Mouse (Mus musculus): ENCODE results near the gene Ifnl3. TPM values are rescaled to one million over a fixed set of nuclear protein-coding genes. Genes with fewer than 3 reads are reported as not detected.

Ifnl3 gene
- polyA plus RNA-seq, 1 experiment from 2014 or later, result not detected

- H3K9me3 ChIP-seq (replicated peaks), result no peaks in the 10 kb centered on the region
- peaks cover 19% of the 10 kb centered on the region for H3K4me1 ChIP-seq
- no peak overlapping the region for H3K27ac ChIP-seq
- H3K9ac ChIP-seq, result no peak overlapping the region
- H3K27me3 ChIP-seq, result peaks cover 58% of the 10 kb centered on the region
- 70% methylated on average over 7 of the region's 7 CpGs for WGBS
- H3K36me3 ChIP-seq (ENCODE audit: poor library complexity, severe bottlenecking), result no peaks in the 10 kb centered on the region
- H3K4me3 ChIP-seq, result no peak overlapping the region
- no peak for ATAC-seq
- H3K4me2 ChIP-seq, result no peak overlapping the region
Observed at GRCm38 (mm10) chr7:28547628-28548027, 25.0 kb downstream of the Ifnl3 start.

GRCm38 (mm10) chr7:28553076-28553475 is 30.4 kb downstream of the Ifnl3 start:
- whole genome bisulfite sequencing, result 95% methylated on average over 6 of the region's 6 CpGs
- no peak overlapping the region for H3K9ac ChIP-seq
- no peak overlapping the region for H3K4me2 ChIP-seq
- H3K9me3 ChIP-seq (replicated peaks), result 0 out of 2 replicates have a peak, but pooled peaks cover 3% of the 10 kb centered on the region
- H3K27me3 ChIP-seq, result peaks cover 6% of the 10 kb centered on the region; the same call in 1 of the 2 replicates
- ATAC-seq, result no peak
- H3K27ac ChIP-seq, result no peak overlapping the region
- H3K4me1 ChIP-seq, result no peaks in the 10 kb centered on the region
- no peak overlapping the region for H3K4me3 ChIP-seq
- no peaks in the 10 kb centered on the region for H3K36me3 ChIP-seq (ENCODE audit: poor library complexity, severe bottlenecking)

- Histone ChIP-seq H3K27me3 (no peaks in the 10 kb centered on the region), H3K4me3 (no peak overlapping the region), H3K27ac (no peak overlapping the region), H3K36me3 (ENCODE audit: poor library complexity, severe bottlenecking) (peaks cover 26% of the 10 kb centered on the region), H3K9me3 (replicated peaks) (0 out of 2 replicates have a peak, but pooled peaks cover 3% of the 10 kb centered on the region), H3K4me1 (no peaks in the 10 kb centered on the region), H3K9ac (no peak overlapping the region), H3K4me2 (no peak overlapping the region)
- no peak for ATAC-seq
- 7% methylated on average over 5 of the region's 5 CpGs for WGBS
Observed at GRCm38 (mm10) chr7:28555939-28556535, 33.4 kb downstream of the Ifnl3 start.

GRCm38 (mm10) chr7:28557069-28557468 is 34.4 kb downstream of the Ifnl3 start:
- no peak overlapping the region for H3K4me2 ChIP-seq
- ATAC-seq, result no peak
- H3K4me3 ChIP-seq, result no peak overlapping the region
- H3K27ac ChIP-seq, result no peak overlapping the region
- H3K4me1 ChIP-seq, result no peaks in the 10 kb centered on the region
- 0 out of 2 replicates have a peak, but pooled peaks cover 3% of the 10 kb centered on the region for H3K9me3 ChIP-seq (replicated peaks)
- no peak overlapping the region for H3K9ac ChIP-seq
- H3K36me3 ChIP-seq (ENCODE audit: poor library complexity, severe bottlenecking), result peaks cover 32% of the 10 kb centered on the region
- no peaks in the 10 kb centered on the region for H3K27me3 ChIP-seq
- 76% methylated on average over 5 of the region's 5 CpGs for WGBS

- Histone ChIP-seq H3K9ac (no peak overlapping the region), H3K27me3 (no peaks in the 10 kb centered on the region), H3K27ac (no peak overlapping the region), H3K9me3 (replicated peaks) (0 out of 2 replicates have a peak, but pooled peaks cover 3% of the 10 kb centered on the region), H3K36me3 (ENCODE audit: poor library complexity, severe bottlenecking) (peaks cover 39% of the 10 kb centered on the region), H3K4me2 (no peak overlapping the region), H3K4me1 (no peaks in the 10 kb centered on the region), H3K4me3 (no peak overlapping the region)
- 94% methylated on average over 6 of the region's 6 CpGs for WGBS
- ATAC-seq, result no peak
Observed at GRCm38 (mm10) chr7:28557708-28558107, 35.1 kb downstream of the Ifnl3 start.

GRCm38 (mm10) chr7:28558486-28558885 is 35.9 kb downstream of the Ifnl3 start:
- 71% methylated on average over 4 of the region's 4 CpGs for WGBS
- Histone ChIP-seq H3K4me2 (no peak overlapping the region), H3K27me3 (no peaks in the 10 kb centered on the region), H3K9ac (no peak overlapping the region), H3K36me3 (ENCODE audit: poor library complexity, severe bottlenecking) (peaks cover 47% of the 10 kb centered on the region), H3K4me3 (no peak overlapping the region), H3K9me3 (replicated peaks) (no peaks in the 10 kb centered on the region), H3K27ac (no peak overlapping the region), H3K4me1 (no peaks in the 10 kb centered on the region)
- ATAC-seq, result no peak

GRCm38 (mm10) chr7:28560856-28561255 is 38.2 kb downstream of the Ifnl3 start:
- ATAC-seq, result no peak
- 95% methylated on average over 10 of the region's 10 CpGs for WGBS
- no peak overlapping the region for H3K4me3 ChIP-seq
- H3K27ac ChIP-seq, result no peak overlapping the region; the same call in 1 of the 2 replicates
- H3K36me3 ChIP-seq (ENCODE audit: poor library complexity, severe bottlenecking), result peaks cover 70% of the 10 kb centered on the region
- H3K4me1 ChIP-seq, result no peaks in the 10 kb centered on the region
- no peaks in the 10 kb centered on the region for H3K27me3 ChIP-seq
- no peak overlapping the region for H3K4me2 ChIP-seq
- no peaks in the 10 kb centered on the region for H3K9me3 ChIP-seq (replicated peaks)
- H3K9ac ChIP-seq, result no peak overlapping the region

- H3K27ac ChIP-seq, result no peak overlapping the region
- H3K4me3 ChIP-seq, result no peak overlapping the region
- no peaks in the 10 kb centered on the region for H3K27me3 ChIP-seq
- H3K4me1 ChIP-seq, result no peaks in the 10 kb centered on the region
- no peak overlapping the region for H3K9ac ChIP-seq
- ATAC-seq, result no peak
- WGBS, result 90% methylated on average over 11 of the region's 11 CpGs
- H3K36me3 ChIP-seq (ENCODE audit: poor library complexity, severe bottlenecking), result peaks cover 81% of the 10 kb centered on the region
- H3K4me2 ChIP-seq, result no peak overlapping the region
- H3K9me3 ChIP-seq (replicated peaks), result no peaks in the 10 kb centered on the region
Observed at GRCm38 (mm10) chr7:28561967-28562366, 39.3 kb downstream of the Ifnl3 start.

- H3K27me3 ChIP-seq, result no peaks in the 10 kb centered on the region
- no peak for ATAC-seq
- H3K4me3 ChIP-seq, result no peak overlapping the region
- no peaks in the 10 kb centered on the region for H3K4me1 ChIP-seq
- H3K36me3 ChIP-seq (ENCODE audit: poor library complexity, severe bottlenecking), result peaks cover 85% of the 10 kb centered on the region
- 95% methylated on average over 13 of the region's 13 CpGs for WGBS
- H3K9me3 ChIP-seq (replicated peaks), result no peaks in the 10 kb centered on the region
- no peak overlapping the region for H3K27ac ChIP-seq
- no peak overlapping the region for H3K9ac ChIP-seq
- H3K4me2 ChIP-seq, result no peak overlapping the region
Observed at GRCm38 (mm10) chr7:28562371-28562770, 39.7 kb downstream of the Ifnl3 start.

- H3K27me3 ChIP-seq, result no peaks in the 10 kb centered on the region
- H3K9ac ChIP-seq, result no peak overlapping the region
- H3K27ac ChIP-seq, result no peak overlapping the region
- peaks cover 91% of the 10 kb centered on the region for H3K36me3 ChIP-seq (ENCODE audit: poor library complexity, severe bottlenecking)
- WGBS, result 95% methylated on average over 13 of the region's 13 CpGs
- H3K4me1 ChIP-seq, result no peaks in the 10 kb centered on the region
- no peak for ATAC-seq
- H3K4me3 ChIP-seq, result no peak overlapping the region
- no peaks in the 10 kb centered on the region for H3K9me3 ChIP-seq (replicated peaks)
- H3K4me2 ChIP-seq, result no peak overlapping the region
Observed at GRCm38 (mm10) chr7:28562951-28563350, 40.3 kb downstream of the Ifnl3 start.

- Histone ChIP-seq H3K4me2 (no peak overlapping the region), H3K9me3 (replicated peaks) (no peaks in the 10 kb centered on the region), H3K4me1 (peaks cover 5% of the 10 kb centered on the region), H3K27me3 (no peaks in the 10 kb centered on the region), H3K4me3 (no peak overlapping the region), H3K9ac (peak overlapping the region; percentile 23; the same call in 1 of the 2 replicates), H3K27ac (no peak overlapping the region), H3K36me3 (ENCODE audit: poor library complexity, severe bottlenecking) (peaks cover 85% of the 10 kb centered on the region)
- WGBS, result 89% methylated on average over 5 of the region's 5 CpGs
- ATAC-seq, result no peak
Observed at GRCm38 (mm10) chr7:28565407-28565806, 42.8 kb downstream of the Ifnl3 start.

GRCm38 (mm10) chr7:28567539-28567938 is 44.9 kb downstream of the Ifnl3 start:
- ATAC-seq, result no peak
- Histone ChIP-seq H3K9ac (no peak overlapping the region), H3K4me1 (peaks cover 24% of the 10 kb centered on the region), H3K4me3 (no peak overlapping the region), H3K36me3 (ENCODE audit: poor library complexity, severe bottlenecking) (peaks cover 67% of the 10 kb centered on the region), H3K4me2 (no peak overlapping the region), H3K9me3 (replicated peaks) (no peaks in the 10 kb centered on the region), H3K27me3 (no peaks in the 10 kb centered on the region), H3K27ac (no peak overlapping the region)
- WGBS, result 93% methylated on average over 4 of the region's 4 CpGs

- Histone ChIP-seq H3K4me2 (no peak overlapping the region), H3K4me3 (no peak overlapping the region), H3K9ac (no peak overlapping the region), H3K27me3 (no peaks in the 10 kb centered on the region), H3K27ac (no peak overlapping the region), H3K36me3 (ENCODE audit: poor library complexity, severe bottlenecking) (peaks cover 60% of the 10 kb centered on the region), H3K9me3 (replicated peaks) (no peaks in the 10 kb centered on the region), H3K4me1 (peaks cover 24% of the 10 kb centered on the region)
- 0 out of 2 replicates have a peak, but pooled peaks have one; percentile 50 for ATAC-seq
Observed at GRCm38 (mm10) chr7:28568253-28568652, 45.6 kb downstream of the Ifnl3 start.

All from forebrain, embryonic 13.5 days (tissue).